Mouse (Mus musculus) layer of hippocampus, adult 9-11 months (tissue): ENCODE measurements around the gene Ufc1.
"Not testable (repeated sequence)": the region's sequence is repeated elsewhere in the genome, so short reads cannot be mapped to it uniquely, and the experiment has no call there.

Experiments
- DNase-seq: peaks from one replicate; pipeline ENCODE4 v3.0.0; 2022

Ufc1 gene

GRCm38 (mm10) chr1:171245353-171245752 is 49.5 kb downstream of the Ufc1 start:
- no peak for DNase-seq

- DNase-seq = not testable (repeated sequence)
Measured at GRCm38 (mm10) chr1:171241952-171242351, 52.9 kb downstream of the Ufc1 start.

- no peak for DNase-seq
Measured at GRCm38 (mm10) chr1:171240911-171241310, 53.9 kb downstream of the Ufc1 start.

GRCm38 (mm10) chr1:171239992-171240744 is 54.7 kb downstream of the Ufc1 start:
- no peak for DNase-seq
